Mouse (Mus musculus) granulocyte monocyte progenitor cell, adult 5-6 weeks (primary cell): Measurements from ENCODE around the gene Ephx4. TPM values are rescaled to one million over a fixed set of nuclear protein-coding genes. Genes with fewer than 3 reads are reported as not detected.
"Not testable (repeated sequence)": the region's sequence is repeated elsewhere in the genome, so short reads cannot be mapped to it uniquely, and the experiment has no call there.

Source experiments
- ATAC-seq: replicated peaks from 2 replicates; pipeline ENCODE4 v1.8.0; 2016; ENCODE audit warnings: mild to moderate bottlenecking, moderate TSS enrichment, inconsistent platforms; ENCODE audit not compliant: poor library complexity, severe bottlenecking
- total RNA-seq, 2 experiments: library from RNA; stranded (forward) in 1 of 2; stranded (reverse) in 1 of 2; fragments of 200-712, 200-1000 nt in 1 of 2; fragments of >200 nt in 1 of 2; fragmentation: Nextera tagmentation in 1 of 2; gene quantifications; 2 replicates each; pipeline ENCODE4 v1.2.3; 2014 to 2017

Gene Ephx4
- not detected in 2 replicates for total RNA-seq (2014; fragmentation: Nextera tagmentation)
- total RNA-seq (2017): not detected in 2 replicates

- ATAC-seq: no peak
Observed at GRCm38 (mm10) chr5:107402436-107402835, at the start of gene Ephx4. Ephx4 (plus strand) TSS chr5:107402736.

- ATAC-seq: no peak
Observed at GRCm38 (mm10) chr5:107353981-107354380, 48.6 kb upstream of the Ephx4 start.

GRCm38 (mm10) chr5:107355801-107356200, 46.7 kb upstream of the Ephx4 start:
- no peak for ATAC-seq

- no peak for ATAC-seq
Observed at GRCm38 (mm10) chr5:107357723-107358122, 44.8 kb upstream of the Ephx4 start.

GRCm38 (mm10) chr5:107359395-107360053, 43.0 kb upstream of the Ephx4 start:
- ATAC-seq: peak; percentile 100

DNA sequence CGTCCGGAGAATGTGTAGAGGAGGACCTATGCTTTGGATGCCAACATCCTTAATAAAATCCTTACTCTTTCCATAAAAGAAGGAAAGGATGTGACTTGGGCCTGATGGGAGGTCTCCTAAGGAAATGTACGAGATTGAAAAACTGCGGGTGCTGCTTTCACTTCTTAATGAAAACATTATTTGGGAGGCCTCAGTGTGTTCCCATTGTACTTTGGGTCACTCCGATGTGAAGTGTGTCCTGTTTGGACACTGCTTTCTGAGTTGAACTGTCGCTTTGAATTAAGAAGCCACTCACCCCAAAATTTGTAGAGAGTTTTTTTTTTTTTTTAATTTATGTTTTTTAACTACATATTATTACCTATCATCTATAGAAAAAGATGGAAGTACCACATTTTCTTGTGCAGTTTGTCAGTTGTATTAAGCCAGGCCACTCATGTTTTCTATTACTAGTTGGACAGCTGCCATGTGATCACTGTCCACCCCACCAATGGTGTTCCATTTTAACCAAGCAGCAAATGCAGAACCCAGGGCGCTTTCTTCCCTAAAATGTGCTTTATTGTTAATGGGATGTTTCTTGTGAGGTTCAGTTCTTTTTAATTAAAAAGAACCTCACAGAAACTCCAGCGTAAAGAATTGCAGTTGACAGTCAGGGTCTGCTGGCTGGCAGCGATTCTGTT, 42.3 kb upstream of the Ephx4 start:
- no peak for ATAC-seq

- no peak for ATAC-seq
Observed at GRCm38 (mm10) chr5:107370040-107370439, 32.5 kb upstream of the Ephx4 start.

- no peak for ATAC-seq
Observed at GRCm38 (mm10) chr5:107371335-107371734, 31.2 kb upstream of the Ephx4 start.

- ATAC-seq: peak; percentile 52
Observed at GRCm38 (mm10) chr5:107373256-107373655, 29.3 kb upstream of the Ephx4 start.

GRCm38 (mm10) chr5:107386448-107386847, 16.1 kb upstream of the Ephx4 start:
- not testable (repeated sequence) for ATAC-seq

GRCm38 (mm10) chr5:107387788-107388187, 14.7 kb upstream of the Ephx4 start:
- no peak for ATAC-seq

GRCm38 (mm10) chr5:107389373-107389772, 13.2 kb upstream of the Ephx4 start:
- no peak for ATAC-seq

- ATAC-seq: no peak
Observed at GRCm38 (mm10) chr5:107394437-107394836, 8.1 kb upstream of the Ephx4 start.

DNA sequence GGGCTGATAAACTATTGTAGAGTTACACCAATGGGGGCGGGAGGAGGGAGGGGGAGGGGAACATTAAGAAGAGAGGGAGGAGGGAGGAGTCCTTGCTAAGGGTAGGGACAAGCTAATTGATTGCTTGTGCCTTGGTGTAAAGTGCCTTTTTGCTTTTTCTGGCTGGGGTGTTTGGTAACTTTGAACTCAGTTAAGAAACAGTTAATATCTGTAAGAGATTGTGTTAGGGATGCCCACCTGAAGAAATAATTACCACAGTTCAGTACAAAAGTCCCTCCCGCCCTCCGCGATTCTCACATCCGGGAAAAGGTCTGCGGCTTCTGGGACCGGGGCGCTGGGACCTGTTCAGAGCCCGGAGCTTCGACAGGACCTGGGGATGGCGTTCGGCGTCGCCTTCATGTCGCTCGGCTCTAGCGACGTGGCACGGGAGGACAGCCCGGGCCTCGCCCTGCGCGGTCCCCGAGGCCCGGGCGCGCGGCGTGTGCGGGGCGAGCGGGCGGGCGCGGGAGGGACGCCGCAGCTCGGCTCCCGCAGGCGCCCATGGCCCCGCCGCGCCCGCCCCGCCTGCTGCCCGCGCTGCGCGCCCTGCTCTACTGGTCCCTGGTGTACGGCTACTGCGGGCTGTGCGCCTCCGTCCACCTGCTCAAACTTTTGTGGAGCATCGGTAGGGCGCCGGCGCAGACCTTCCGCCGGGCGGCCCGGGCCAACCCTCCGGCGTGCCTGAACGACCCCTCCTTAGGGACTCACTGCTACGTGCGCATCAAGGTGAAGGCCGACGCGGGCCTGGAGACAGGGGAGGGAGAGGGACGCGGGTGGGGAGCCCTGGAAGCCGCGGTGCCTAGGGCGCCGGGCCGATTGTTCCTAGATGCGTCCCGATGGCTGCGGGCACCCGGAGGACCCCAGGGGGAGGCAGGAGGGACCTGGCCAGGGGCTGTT, 743 bp downstream of the Ephx4 start:
- ATAC-seq: peak; percentile 65

- ATAC-seq: no peak
Observed at GRCm38 (mm10) chr5:107403947-107404684, 1.6 kb downstream of the Ephx4 start.

DNA sequence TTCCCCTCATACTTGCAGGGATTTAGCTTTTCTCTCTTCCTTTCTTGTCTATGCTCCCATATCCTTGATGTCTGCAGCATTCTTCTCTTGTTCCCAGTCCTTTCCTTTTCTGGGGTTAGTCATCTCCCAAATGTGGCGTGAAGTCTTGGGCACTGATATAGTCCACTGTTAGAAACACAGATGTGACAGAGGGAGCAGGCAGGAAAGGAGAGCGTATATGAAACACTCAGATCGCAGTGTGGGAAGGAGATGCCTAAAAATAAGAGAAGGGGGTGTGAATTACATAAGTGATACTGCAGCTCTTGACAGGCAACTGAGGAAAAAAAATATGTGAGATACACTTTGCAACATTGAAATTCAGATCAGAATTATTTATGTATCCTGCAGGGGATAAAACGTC, 2.8 kb downstream of the Ephx4 start:
- ATAC-seq: no peak

DNA sequence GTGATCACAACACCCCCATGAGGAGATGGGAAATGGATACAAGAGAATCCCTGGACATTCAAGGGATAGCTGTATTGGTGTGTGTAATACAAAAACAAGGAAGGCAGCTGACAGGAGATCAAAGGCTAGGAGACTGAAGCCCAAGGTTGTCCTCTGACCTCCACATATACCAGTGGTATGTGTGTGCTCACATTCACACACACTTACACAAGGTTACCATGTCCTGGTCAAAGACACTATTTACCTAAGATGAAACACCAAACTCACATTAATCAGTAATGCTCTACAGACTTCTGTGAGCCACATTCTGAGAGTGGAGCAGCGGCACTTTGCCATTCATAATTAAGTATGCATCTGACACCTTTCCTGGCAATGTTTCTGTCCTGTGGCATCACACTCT, 7.8 kb downstream of the Ephx4 start:
- no peak for ATAC-seq

GRCm38 (mm10) chr5:107411326-107411725, 8.8 kb downstream of the Ephx4 start:
- no peak for ATAC-seq

DNA sequence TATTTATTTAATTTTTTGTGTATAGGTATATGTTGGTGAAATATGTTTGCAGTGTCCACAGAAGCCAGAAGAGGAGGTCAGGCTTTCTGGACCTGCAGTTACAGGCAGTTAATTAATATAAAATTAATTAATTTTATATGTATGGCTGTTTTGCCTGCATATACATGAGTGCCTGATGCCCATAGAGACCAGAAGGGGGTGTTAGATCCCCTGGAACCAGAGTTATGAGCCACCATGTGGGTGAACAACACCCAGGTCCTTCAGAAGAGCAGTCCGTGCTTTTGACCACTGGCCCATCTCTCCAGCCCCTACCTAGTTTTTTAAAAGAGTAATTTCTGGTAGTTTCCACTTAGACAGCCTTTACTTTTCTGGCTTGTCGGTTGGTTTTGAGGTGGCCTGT, 9.7 kb downstream of the Ephx4 start:
- no peak for ATAC-seq

- no peak for ATAC-seq
Observed at GRCm38 (mm10) chr5:107415098-107415497, 12.6 kb downstream of the Ephx4 start.
